Mouse (Mus musculus): Measurements from ENCODE around the gene Mrpl48.

GRCm38 (mm10) chr7:100559331-100559730 is 48.8 kb downstream of the Mrpl48 start:
- TF ChIP-seq CTCF (IDR thresholded peaks at IDR 0.05; ENCODE audit: low read depth, low read length) (no peak), POLR2A (IDR thresholded peaks at IDR 0.05; ENCODE audit: borderline replicate concordance, low read depth, low read length) (no peak)

Measured in bone marrow macrophage, adult 2 months (primary cell).